Mouse (Mus musculus) forebrain, embryonic 15.5 days (tissue): ENCODE data around the gene Lsm4. TPM values are rescaled to one million over a fixed set of nuclear protein-coding genes. Genes with fewer than 3 reads are reported as not detected.

Source experiments
- ATAC-seq: fragments of 200-750 bp; cut with Nextera tagmentation; replicated peaks from 2 replicates; pipeline ENCODE4 v1.8.0; 2017; ENCODE audit warnings: mild to moderate bottlenecking, moderate TSS enrichment, moderate library complexity
- H3K27ac ChIP-seq: fragments of 300-500 bp; sonication (generic); replicated peaks from 2 replicates; pipeline ENCODE4 v1.5.1; 2015; ENCODE audit warnings: mild to moderate bottlenecking, inconsistent platforms
- H3K27me3 ChIP-seq: fragments of 300-500 bp; sonication (generic); 2 replicates; pipeline ENCODE4 v1.6.1; 2015; ENCODE audit warnings: inconsistent platforms
- H3K36me3 ChIP-seq: fragments of 300-500 bp; sonication (generic); 2 replicates; pipeline ENCODE4 v1.6.1; 2015; ENCODE audit warnings: mild to moderate bottlenecking, inconsistent platforms
- H3K4me1 ChIP-seq: fragments of 300-500 bp; sonication (generic); 2 replicates; pipeline ENCODE4 v1.6.1; 2015; ENCODE audit warnings: inconsistent platforms
- H3K4me2 ChIP-seq: fragments of 300-500 bp; sonication (generic); replicated peaks from 2 replicates; pipeline ENCODE4 v1.6.1; 2015; ENCODE audit warnings: mild to moderate bottlenecking, inconsistent platforms
- H3K4me3 ChIP-seq: fragments of 300-500 bp; sonication (generic); 2 replicates; pipeline ENCODE4 v1.5.1; 2015; ENCODE audit warnings: mild to moderate bottlenecking, inconsistent platforms
- H3K9ac ChIP-seq: fragments of 300-500 bp; sonication (generic); replicated peaks from 2 replicates; pipeline ENCODE4 v1.6.1; 2015; ENCODE audit warnings: mild to moderate bottlenecking, inconsistent platforms
- H3K9me3 ChIP-seq: fragments of 300-500 bp; sonication (generic); 2 replicates; pipeline ENCODE4 v1.6.1; 2016; ENCODE audit warnings: inconsistent platforms
- WGBS: fragments of 180-500 bp; shearing (Covaris S2); methylation state at CpG from one replicate; pipeline ENCODE4 v1.1.7; 2015; ENCODE audit warnings: mixed read lengths; 5-methylcytosine and 5-hydroxymethylcytosine counted together
- polyA plus RNA-seq: library from polyadenylated mRNA; unstranded; fragments of >200 nt; fragmentation: Nextera tagmentation; extraction: Ambion mirVana; gene quantifications from 2 replicates; pipeline ENCODE4 v1.2.1, GENCODE M21; 2015

The Lsm4 gene
- polyA plus RNA-seq, 1 experiment from 2014 or later = 211 TPM

DNA sequence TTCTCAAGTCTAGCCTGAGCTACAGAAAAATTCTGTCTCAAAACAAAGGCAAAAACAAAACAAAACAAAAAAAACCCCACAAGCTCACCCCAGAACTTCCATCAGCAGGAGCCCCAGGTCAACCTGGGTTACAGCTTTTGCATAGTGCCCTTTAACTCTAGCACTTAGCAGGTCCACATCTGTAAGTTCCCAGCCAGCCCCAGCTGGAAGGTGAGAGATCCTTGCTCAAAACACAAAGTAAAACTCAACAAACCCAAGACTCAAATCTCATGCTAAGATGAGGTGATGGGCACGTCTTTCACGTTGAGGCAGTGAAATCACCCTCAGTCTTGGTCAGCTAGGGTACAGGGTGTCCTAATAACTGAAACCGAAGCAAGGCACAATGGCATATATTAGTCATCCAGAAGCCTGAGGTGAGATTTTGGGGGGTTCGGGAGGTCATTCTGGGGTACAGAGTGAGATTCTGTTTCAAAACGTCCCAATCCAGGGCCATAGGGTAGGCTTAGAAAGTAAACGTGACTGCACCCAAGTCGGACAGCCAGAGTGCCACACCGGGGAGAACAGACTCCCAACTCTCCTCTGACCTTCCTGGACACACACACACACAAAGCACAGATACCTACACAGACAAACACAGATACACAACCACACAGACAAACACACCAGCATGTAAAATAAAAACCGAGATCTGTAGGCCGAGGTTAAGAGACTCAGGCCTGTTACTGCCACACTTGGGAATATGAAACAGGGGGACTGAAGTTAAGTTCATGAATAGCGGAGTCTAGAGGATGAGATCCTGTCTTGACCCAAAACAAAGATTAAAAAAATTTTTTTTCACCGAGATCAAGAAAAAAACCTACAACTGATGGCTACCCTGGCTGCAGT is 24.6 kb downstream of the Lsm4 start:
- Histone ChIP-seq H3K9me3 (no peaks in the 10 kb centered on the region), H3K9ac (peak overlapping the region; percentile 100; the same call in 1 of the 2 replicates), H3K4me3 (peak overlapping the region; percentile 95), H3K4me2 (peak overlapping the region; percentile 71), H3K27me3 (no peaks in the 10 kb centered on the region), H3K27ac (peak overlapping the region; percentile 98), H3K4me1 (peaks cover 51% of the 10 kb centered on the region), H3K36me3 (no peaks in the 10 kb centered on the region)
- ATAC-seq = no peak
- 71% methylated on average over 12 of the region's 12 CpGs for WGBS

DNA sequence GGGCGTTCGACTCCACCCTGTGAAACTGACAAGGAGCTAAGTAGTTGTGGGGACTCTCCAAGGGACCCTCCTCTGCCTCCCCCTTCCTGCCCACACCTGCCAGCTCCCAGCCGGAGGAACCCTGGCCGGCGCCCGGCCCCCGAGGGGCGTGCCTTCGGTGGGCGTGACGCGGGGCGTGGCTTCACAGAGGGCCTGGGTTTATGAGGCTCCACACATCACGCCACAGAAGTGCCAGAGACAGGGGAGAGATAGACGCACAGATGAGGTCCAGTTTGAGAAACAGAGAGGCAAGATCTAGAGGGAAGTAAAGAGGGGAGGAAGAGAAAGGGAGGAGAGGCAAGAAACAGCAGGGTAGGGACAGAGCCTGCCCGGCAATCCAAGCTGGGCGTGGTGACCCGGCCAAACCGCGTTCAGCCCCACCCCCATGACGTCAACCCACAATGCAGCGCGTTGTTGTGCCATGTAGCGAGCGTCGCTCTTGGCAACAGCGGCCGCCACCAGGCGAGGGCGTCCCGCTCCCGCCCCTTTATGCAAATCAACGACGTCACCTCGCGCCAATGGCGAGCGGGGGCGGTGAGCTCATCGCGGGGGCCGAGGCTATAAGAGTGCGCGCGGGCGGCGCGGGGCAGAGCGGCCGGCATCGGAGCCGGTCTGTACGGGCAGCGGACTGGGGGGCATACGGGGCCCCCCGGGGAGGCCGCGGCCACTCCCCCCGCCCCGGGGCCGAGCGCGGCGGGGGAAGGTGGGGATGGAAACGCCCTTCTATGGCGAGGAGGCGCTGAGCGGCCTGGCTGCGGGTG is 25.5 kb downstream of the Lsm4 start, which contains the start of gene Jund:
Jund (plus strand) TSS at position 640 of the 800 bp plus-strand sequence.
- Histone ChIP-seq H3K4me2 (peak within 1 kb of the TSS; percentile 71), H3K36me3 (no peaks in the 10 kb centered on the region; the same call in 1 of the 2 replicates), H3K27me3 (no peaks in the 10 kb centered on the region), H3K27ac (peak within 1 kb of the TSS; percentile 98), H3K9ac (peak within 1 kb of the TSS; percentile 100), H3K4me3 (peak within 1 kb of the TSS; percentile 95), H3K4me1 (peaks cover 60% of the 10 kb centered on the region), H3K9me3 (no peaks in the 10 kb centered on the region)
- WGBS = under 1% methylated on average over 68 of the region's 69 CpGs
- ATAC-seq = peak; percentile 87

DNA sequence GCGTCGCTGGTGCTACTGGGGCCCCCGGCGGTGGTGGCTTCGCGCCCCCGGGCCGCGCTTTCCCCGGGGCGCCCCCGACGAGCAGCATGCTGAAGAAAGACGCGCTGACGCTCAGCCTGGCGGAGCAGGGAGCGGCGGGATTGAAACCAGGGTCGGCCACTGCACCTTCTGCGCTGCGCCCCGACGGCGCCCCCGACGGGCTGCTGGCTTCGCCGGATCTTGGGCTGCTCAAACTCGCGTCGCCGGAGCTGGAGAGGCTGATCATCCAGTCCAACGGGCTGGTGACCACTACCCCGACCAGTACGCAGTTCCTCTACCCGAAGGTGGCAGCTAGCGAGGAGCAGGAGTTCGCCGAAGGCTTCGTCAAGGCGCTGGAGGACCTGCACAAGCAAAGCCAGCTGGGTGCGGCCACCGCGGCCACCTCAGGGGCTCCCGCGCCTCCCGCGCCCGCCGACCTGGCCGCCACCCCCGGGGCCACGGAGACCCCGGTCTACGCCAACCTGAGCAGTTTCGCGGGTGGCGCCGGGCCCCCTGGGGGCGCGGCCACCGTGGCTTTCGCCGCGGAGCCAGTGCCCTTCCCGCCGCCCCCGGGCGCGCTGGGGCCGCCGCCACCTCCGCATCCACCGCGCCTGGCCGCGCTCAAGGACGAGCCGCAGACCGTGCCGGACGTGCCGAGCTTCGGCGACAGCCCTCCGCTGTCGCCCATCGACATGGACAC is 26.2 kb downstream of the Lsm4 start:
- Histone ChIP-seq H3K9ac (peak overlapping the region; percentile 100), H3K9me3 (no peaks in the 10 kb centered on the region), H3K4me2 (peak overlapping the region; percentile 69), H3K4me1 (peaks cover 65% of the 10 kb centered on the region), H3K36me3 (peaks cover 3% of the 10 kb centered on the region; the same call in 1 of the 2 replicates), H3K27me3 (no peaks in the 10 kb centered on the region), H3K27ac (peak overlapping the region; percentile 98), H3K4me3 (peak overlapping the region; percentile 95)
- peak; percentile 2 for ATAC-seq
- under 1% methylated on average over 88 of the region's 89 CpGs for WGBS

DNA sequence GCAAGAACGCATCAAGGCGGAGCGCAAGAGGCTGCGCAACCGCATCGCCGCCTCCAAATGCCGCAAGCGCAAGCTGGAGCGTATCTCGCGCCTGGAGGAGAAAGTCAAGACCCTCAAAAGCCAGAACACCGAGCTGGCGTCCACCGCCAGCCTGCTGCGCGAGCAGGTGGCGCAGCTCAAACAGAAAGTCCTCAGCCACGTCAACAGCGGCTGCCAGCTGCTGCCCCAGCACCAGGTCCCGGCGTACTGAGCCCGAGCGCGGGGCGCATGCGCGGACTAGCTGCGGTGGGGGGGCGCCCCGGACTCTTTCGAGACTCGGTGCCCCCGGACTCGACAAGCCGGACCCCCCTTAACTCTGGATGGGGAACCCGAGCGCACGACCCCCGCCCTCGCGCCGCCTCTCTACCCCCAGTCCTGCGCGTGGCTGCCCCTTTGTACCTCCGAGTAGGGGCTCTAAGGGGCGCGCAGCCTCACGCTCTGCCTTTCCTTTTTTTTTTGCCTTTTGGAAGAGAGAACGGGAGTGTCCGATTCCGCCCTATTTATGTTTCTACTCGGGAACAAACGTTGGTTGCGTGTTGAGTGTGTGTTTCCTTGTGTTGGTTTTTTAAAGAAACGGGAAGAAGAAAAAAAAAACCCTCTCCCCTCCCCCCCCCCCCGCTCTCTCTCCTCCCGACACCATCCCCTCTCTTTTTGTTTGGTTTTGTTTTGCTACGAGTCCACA is 26.9 kb downstream of the Lsm4 start:
- Histone ChIP-seq H3K27ac (peak overlapping the region; percentile 98), H3K4me3 (peak overlapping the region; percentile 95), H3K9me3 (no peaks in the 10 kb centered on the region), H3K4me1 (peaks cover 65% of the 10 kb centered on the region), H3K27me3 (no peaks in the 10 kb centered on the region), H3K4me2 (peak overlapping the region; percentile 69), H3K9ac (peak overlapping the region; percentile 100), H3K36me3 (peaks cover 3% of the 10 kb centered on the region; the same call in 1 of the 2 replicates)
- peak; percentile 7 for ATAC-seq
- under 1% methylated on average over 59 of the region's 59 CpGs for WGBS

DNA sequence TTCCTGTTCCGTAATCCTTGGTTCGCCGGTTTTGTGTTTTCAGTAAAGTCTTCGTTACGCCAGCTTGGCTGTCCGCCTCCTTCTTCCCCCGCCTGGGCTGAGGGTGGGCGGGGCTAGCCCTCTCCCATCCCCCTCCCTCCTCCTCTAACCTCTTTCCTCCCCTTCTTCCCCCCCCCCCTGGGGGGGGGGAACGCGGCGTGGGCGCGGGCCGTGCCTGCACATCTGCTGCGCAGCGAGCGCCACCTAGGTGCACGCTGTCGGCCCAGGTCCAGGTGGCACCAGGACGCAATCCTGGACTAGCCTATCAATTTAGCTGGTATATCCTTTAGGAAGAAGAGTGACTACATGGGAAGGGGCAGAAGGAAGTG is 27.5 kb downstream of the Lsm4 start:
- H3K4me3 ChIP-seq = peak overlapping the region; percentile 95
- peak overlapping the region; percentile 69 for H3K4me2 ChIP-seq
- 0% methylated on average over 20 of the region's 20 CpGs for WGBS
- H3K27me3 ChIP-seq = no peaks in the 10 kb centered on the region
- peak; percentile 16; the same call in 1 of the 2 replicates for ATAC-seq
- peaks cover 62% of the 10 kb centered on the region for H3K4me1 ChIP-seq
- H3K36me3 ChIP-seq = peaks cover 3% of the 10 kb centered on the region; the same call in 1 of the 2 replicates
- peak overlapping the region; percentile 98 for H3K27ac ChIP-seq
- peak overlapping the region; percentile 100 for H3K9ac ChIP-seq
- H3K9me3 ChIP-seq = no peaks in the 10 kb centered on the region

DNA sequence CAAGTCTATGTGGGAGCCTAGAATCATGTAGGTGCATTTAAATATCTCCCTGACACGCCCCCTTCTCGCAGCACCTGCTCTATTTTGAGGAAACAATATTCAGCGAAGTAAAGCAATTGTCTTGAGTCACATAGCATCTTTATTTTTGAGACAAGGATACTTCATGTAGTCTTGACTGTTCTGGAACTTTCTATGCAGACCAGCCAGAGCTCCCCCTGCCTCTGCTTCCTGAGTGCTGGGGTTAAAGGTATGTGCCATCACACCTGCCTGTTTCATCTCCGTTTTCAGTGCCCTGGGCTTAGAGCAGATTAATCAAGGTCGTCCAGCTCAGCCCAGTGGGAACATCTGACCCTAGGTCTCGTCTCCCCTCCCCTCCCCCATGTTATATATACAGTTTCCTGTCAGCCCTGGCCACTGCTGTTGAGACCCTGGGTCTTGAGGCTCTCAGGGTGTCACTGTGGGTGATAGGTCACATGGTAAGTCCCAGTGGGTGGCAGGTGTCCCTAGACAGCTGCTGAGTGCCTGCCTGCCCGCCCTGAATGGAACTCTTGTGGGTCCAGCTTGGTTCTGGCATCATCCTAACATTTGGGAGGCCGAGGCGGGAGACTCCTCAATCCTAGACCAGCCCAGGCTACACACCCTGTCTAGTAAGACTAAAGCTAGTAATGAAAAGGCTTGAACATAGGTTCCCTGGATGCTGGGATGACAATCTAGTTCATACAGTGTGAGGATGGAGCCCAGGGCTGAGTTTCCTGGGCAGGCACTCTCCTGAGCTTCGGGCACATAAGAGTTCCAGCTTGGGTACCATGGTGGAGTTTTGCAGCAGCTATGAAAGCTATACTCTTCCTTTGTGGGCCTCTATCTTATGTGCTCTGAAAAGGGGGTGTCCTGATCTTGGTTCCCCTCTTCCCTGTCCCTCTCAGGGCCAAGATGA is 28.3 kb downstream of the Lsm4 start:
- Histone ChIP-seq H3K4me1 (peaks cover 56% of the 10 kb centered on the region), H3K4me3 (peak overlapping the region; percentile 95), H3K36me3 (peaks cover 3% of the 10 kb centered on the region; the same call in 1 of the 2 replicates), H3K27ac (peak overlapping the region; percentile 98), H3K9me3 (no peaks in the 10 kb centered on the region), H3K9ac (peak overlapping the region; percentile 100), H3K4me2 (peak overlapping the region; percentile 69), H3K27me3 (no peaks in the 10 kb centered on the region)
- 54% methylated on average over 10 of the region's 10 CpGs for WGBS
- no peak for ATAC-seq

DNA sequence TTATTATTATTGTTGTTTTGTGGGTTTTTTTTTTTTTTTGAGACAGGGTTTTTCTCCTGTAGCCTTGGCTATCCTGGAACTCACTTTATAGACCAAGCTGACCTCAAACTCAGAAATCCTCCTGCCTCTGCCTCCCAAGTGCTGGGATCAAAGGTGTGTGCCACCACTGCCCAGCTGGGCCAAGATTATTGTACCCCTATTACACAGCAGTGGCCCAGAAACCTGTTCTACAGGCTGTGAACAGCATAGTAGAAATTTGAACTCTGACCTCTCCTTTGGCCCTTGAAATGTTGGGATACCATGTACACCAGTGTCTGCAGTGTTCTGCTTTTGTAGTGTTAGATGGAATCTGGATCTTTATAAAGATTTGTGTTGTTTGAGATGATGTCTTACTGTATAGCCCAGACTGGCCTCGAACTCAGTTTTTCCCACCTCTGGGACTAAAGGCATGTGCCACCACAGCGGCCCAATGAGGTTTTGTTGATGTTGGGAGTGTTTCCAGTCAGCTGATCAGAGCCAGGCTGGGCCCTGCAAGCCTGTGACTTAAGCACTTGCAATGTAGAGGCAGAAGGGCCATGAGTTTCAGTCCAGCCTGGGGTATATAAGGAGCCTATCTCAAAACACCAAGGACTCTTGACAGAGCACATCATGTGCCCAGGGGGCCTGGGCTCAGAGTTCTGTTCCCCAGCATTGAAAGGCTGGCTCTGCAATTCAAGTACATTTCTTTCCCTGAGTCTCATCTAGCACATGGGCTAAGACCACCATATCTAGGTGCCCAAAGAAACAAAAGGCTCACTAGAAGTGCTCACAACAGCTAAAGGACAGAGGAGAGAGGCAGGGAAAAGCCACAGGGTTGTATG is 29.2 kb downstream of the Lsm4 start:
- no peaks in the 10 kb centered on the region for H3K27me3 ChIP-seq
- 0 out of 2 replicates have a peak overlapping the region, but pooled peaks have one; percentile 2 for H3K27ac ChIP-seq
- H3K36me3 ChIP-seq = peaks cover 3% of the 10 kb centered on the region; the same call in 1 of the 2 replicates
- peak overlapping the region; percentile 95 for H3K4me3 ChIP-seq
- H3K4me2 ChIP-seq = peak overlapping the region; percentile 69
- peak overlapping the region; percentile 100; the same call in 1 of the 2 replicates for H3K9ac ChIP-seq
- H3K9me3 ChIP-seq = no peaks in the 10 kb centered on the region
- peaks cover 47% of the 10 kb centered on the region for H3K4me1 ChIP-seq
- no peak for ATAC-seq
- WGBS = 82% methylated on average over 2 of the region's 2 CpGs

DNA sequence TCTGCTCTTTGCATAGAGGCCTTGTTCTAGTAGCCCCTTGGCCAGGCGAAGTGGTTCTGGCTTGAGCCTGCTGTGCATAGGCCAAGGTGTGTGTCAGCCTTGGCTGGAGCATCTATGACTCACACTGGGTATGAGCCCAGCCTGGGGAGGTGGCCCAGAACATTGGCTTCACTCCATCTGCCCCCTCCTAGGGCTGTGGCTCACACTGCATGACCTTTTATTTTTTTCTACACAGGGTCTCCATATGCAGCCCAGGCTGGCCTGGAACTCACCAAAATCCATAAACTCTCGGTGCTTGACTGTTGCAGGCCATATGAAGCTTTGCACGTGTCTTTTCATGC is 29.8 kb downstream of the Lsm4 start:
- WGBS = 87% methylated on average over 3 of the region's 3 CpGs
- 0 out of 2 replicates have a peak overlapping the region, but pooled peaks have one; percentile 2 for H3K27ac ChIP-seq
- ATAC-seq = no peak

DNA sequence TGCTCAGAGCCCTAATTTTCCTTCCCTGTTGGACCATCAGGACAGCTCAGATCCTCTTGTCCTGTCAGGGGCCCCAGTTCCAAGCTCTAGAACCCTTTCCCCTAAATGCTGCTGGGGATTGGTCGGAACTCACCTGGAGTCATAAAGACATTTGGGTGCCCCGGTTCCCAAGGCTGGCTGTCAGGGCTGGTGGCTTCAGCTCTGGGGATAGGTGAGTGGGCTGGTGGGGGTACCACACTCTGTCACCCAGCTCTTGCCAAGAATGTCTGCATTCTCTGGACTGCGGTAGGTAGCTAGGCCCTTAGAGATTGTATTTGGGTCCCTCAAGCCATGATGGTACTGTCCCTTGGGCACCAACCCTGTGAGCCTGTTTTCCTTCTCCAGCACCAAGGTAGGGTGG is 30.2 kb downstream of the Lsm4 start, which contains the start of gene Iqcn:
Iqcn (plus strand) TSS at position 171 of the 400 bp plus-strand sequence.
- no peaks in the 10 kb centered on the region for H3K27me3 ChIP-seq
- no peaks in the 10 kb centered on the region for H3K9me3 ChIP-seq
- 0 out of 2 replicates have a peak within 1 kb of the TSS, but pooled peaks have one; percentile 2 for H3K27ac ChIP-seq
- no peak for ATAC-seq
- 93% methylated on average over 3 of the region's 3 CpGs for WGBS
- no peak within 1 kb of the TSS for H3K4me3 ChIP-seq
- peaks cover 3% of the 10 kb centered on the region; the same call in 1 of the 2 replicates for H3K36me3 ChIP-seq
- H3K4me1 ChIP-seq = peaks cover 36% of the 10 kb centered on the region
- H3K4me2 ChIP-seq = peak within 1 kb of the TSS; percentile 69
- H3K9ac ChIP-seq = 0 out of 2 replicates have a peak within 1 kb of the TSS, but pooled peaks have one; percentile 4

More for the DNA sequence above, 29.8 kb downstream of the Lsm4 start:
- no peak overlapping the region for H3K4me3 ChIP-seq
- no peak overlapping the region for H3K9ac ChIP-seq
- no peaks in the 10 kb centered on the region for H3K27me3 ChIP-seq
- H3K9me3 ChIP-seq = no peaks in the 10 kb centered on the region
- H3K4me2 ChIP-seq = 0 out of 2 replicates have a peak overlapping the region, but pooled peaks have one; percentile 69
- peaks cover 41% of the 10 kb centered on the region for H3K4me1 ChIP-seq
- peaks cover 3% of the 10 kb centered on the region; the same call in 1 of the 2 replicates for H3K36me3 ChIP-seq
